Mouse (Mus musculus) hindbrain, embryonic 14.5 days (tissue): Measurements from ENCODE around the gene Mllt10. TPM values are rescaled to one million over a fixed set of nuclear protein-coding genes. Genes with fewer than 3 reads are reported as not detected.
A peak's percentile ranks its signal among the peaks of the same experiment; 100 is the strongest.

ENCODE experiments used
- ATAC-seq: fragments of 200-750 bp; cut with Nextera tagmentation; 2 replicates; pipeline ENCODE4 v1.8.0; 2017; ENCODE audit warnings: moderate number of reproducible peaks, mild to moderate bottlenecking, moderate TSS enrichment, moderate library complexity; ENCODE audit not compliant: low FRiP score
- DNase-seq: peaks from one replicate; pipeline ENCODE4 v3.0.0-alpha.2; 2015; ENCODE audit warnings: low spot score
- H3K27ac ChIP-seq: fragments of 300-500 bp; sonication (generic); 2 replicates; pipeline ENCODE4 v1.5.1; 2014; ENCODE audit warnings: mild to moderate bottlenecking, moderate library complexity
- H3K27me3 ChIP-seq: fragments of 300-500 bp; sonication (generic); 2 replicates; pipeline ENCODE4 v1.6.1; 2014; ENCODE audit warnings: mild to moderate bottlenecking, low read length, mixed read lengths; ENCODE audit not compliant: control insufficient read depth, insufficient read depth
- H3K36me3 ChIP-seq: fragments of 300-500 bp; sonication (generic); replicated peaks from 2 replicates; pipeline ENCODE4 v1.6.1; 2014; ENCODE audit not compliant: control insufficient read depth, insufficient read depth
- H3K4me1 ChIP-seq: fragments of 300-500 bp; sonication (generic); replicated peaks from 2 replicates; pipeline ENCODE4 v1.6.1; 2014; ENCODE audit warnings: antibody characterized with exemption, low read length, mixed read lengths; ENCODE audit not compliant: control insufficient read depth, insufficient read depth
- H3K4me2 ChIP-seq: fragments of 300-500 bp; sonication (generic); replicated peaks from 2 replicates; pipeline ENCODE4 v1.6.1; 2014; ENCODE audit warnings: mild to moderate bottlenecking, moderate library complexity
- H3K4me3 ChIP-seq: fragments of 300-500 bp; sonication (generic); replicated peaks from 2 replicates; pipeline ENCODE4 v1.5.1; 2014; ENCODE audit warnings: mild to moderate bottlenecking, low read length
- H3K9ac ChIP-seq: fragments of 300-500 bp; sonication (generic); 2 replicates; pipeline ENCODE4 v1.6.1; 2014
- H3K9me3 ChIP-seq: fragments of 300-500 bp; sonication (generic); 2 replicates; pipeline ENCODE4 v1.6.1; 2016; ENCODE audit warnings: low read length; ENCODE audit not compliant: control insufficient read depth
- WGBS: fragments of 180-500 bp; shearing (Covaris S2); extraction: QIAGEN DNeasy Blood & Tissue Kit; methylation state at CpG from one replicate; pipeline ENCODE4 v1.1.7; 2014; 5-methylcytosine and 5-hydroxymethylcytosine counted together
- polyA plus RNA-seq: library from polyadenylated mRNA; unstranded; fragments of >200 nt; fragmentation: Nextera tagmentation; extraction: Ambion mirVana; gene quantifications from 2 replicates; pipeline ENCODE4 v1.2.1, GENCODE M21; 2014

Gene Mllt10
- polyA plus RNA-seq = 26.8 and 33.1 TPM in 2 replicates

GRCm38 (mm10) chr2:18055016-18055928, at the start of gene Mllt10:
Mllt10 (plus strand) TSS chr2:18055237.
- 5% methylated on average over 20 of the region's 20 CpGs for WGBS
- peak within 1 kb of the TSS; percentile 94 for H3K9ac ChIP-seq
- DNase-seq (peak; percentile 55), ATAC-seq (no peak)
- peak within 1 kb of the TSS; percentile 99 for H3K27ac ChIP-seq
- H3K36me3 ChIP-seq = no peaks in the 10 kb centered on the region
- H3K9me3 ChIP-seq = no peaks in the 10 kb centered on the region
- no peaks in the 10 kb centered on the region for H3K27me3 ChIP-seq
- H3K4me1 ChIP-seq = peaks cover 31% of the 10 kb centered on the region
- peak within 1 kb of the TSS; percentile 64 for H3K4me3 ChIP-seq
- peak within 1 kb of the TSS; percentile 77 for H3K4me2 ChIP-seq

GRCm38 (mm10) chr2:18011226-18011625, 43.8 kb upstream of the Mllt10 start:
- ATAC-seq (no peak), DNase-seq (no peak)
- no peak overlapping the region for H3K27ac ChIP-seq
- no peaks in the 10 kb centered on the region for H3K9me3 ChIP-seq
- H3K9ac ChIP-seq = no peak overlapping the region
- H3K4me3 ChIP-seq = no peak overlapping the region
- H3K4me2 ChIP-seq = no peak overlapping the region
- no peaks in the 10 kb centered on the region for H3K27me3 ChIP-seq
- WGBS = 92% methylated on average over 6 of the region's 6 CpGs
- no peaks in the 10 kb centered on the region for H3K4me1 ChIP-seq
- H3K36me3 ChIP-seq = no peaks in the 10 kb centered on the region

GRCm38 (mm10) chr2:18012866-18013265, 42.2 kb upstream of the Mllt10 start:
- H3K27me3 ChIP-seq = no peaks in the 10 kb centered on the region
- DNase-seq = no peak
- no peaks in the 10 kb centered on the region for H3K9me3 ChIP-seq
- H3K36me3 ChIP-seq = no peaks in the 10 kb centered on the region
- H3K9ac ChIP-seq = no peak overlapping the region
- ATAC-seq = no peak
- no peaks in the 10 kb centered on the region for H3K4me1 ChIP-seq
- no peak overlapping the region for H3K4me2 ChIP-seq
- H3K27ac ChIP-seq = no peak overlapping the region
- WGBS = 94% methylated on average over 3 of the region's 3 CpGs
- H3K4me3 ChIP-seq = no peak overlapping the region

GRCm38 (mm10) chr2:18015581-18015980, 39.5 kb upstream of the Mllt10 start:
- no peak overlapping the region for H3K4me2 ChIP-seq
- ATAC-seq (no peak), DNase-seq (no peak)
- WGBS = 50% methylated on average over 3 of the region's 3 CpGs
- no peak overlapping the region for H3K9ac ChIP-seq
- H3K4me3 ChIP-seq = no peak overlapping the region
- no peaks in the 10 kb centered on the region for H3K36me3 ChIP-seq
- H3K27ac ChIP-seq = no peak overlapping the region
- no peaks in the 10 kb centered on the region for H3K9me3 ChIP-seq
- no peaks in the 10 kb centered on the region for H3K27me3 ChIP-seq
- H3K4me1 ChIP-seq = no peaks in the 10 kb centered on the region

- Histone ChIP-seq H3K4me3 (no peak overlapping the region), H3K9ac (no peak overlapping the region), H3K9me3 (no peaks in the 10 kb centered on the region), H3K27ac (no peak overlapping the region), H3K4me1 (no peaks in the 10 kb centered on the region), H3K27me3 (no peaks in the 10 kb centered on the region), H3K4me2 (no peak overlapping the region), H3K36me3 (no peaks in the 10 kb centered on the region)
- 96% methylated on average over 1 of the region's 1 CpGs for WGBS
- DNase-seq (no peak), ATAC-seq (no peak)
Observed at GRCm38 (mm10) chr2:18016639-18017038, 38.4 kb upstream of the Mllt10 start.

GRCm38 (mm10) chr2:18017321-18017720, 37.7 kb upstream of the Mllt10 start:
- H3K27me3 ChIP-seq = no peaks in the 10 kb centered on the region
- H3K36me3 ChIP-seq = no peaks in the 10 kb centered on the region
- no peak for ATAC-seq
- no peaks in the 10 kb centered on the region for H3K9me3 ChIP-seq
- 97% methylated on average over 6 of the region's 6 CpGs for whole genome bisulfite sequencing
- no peaks in the 10 kb centered on the region for H3K4me1 ChIP-seq
- DNase-seq = no peak
- H3K9ac ChIP-seq = no peak overlapping the region
- H3K4me2 ChIP-seq = no peak overlapping the region
- no peak overlapping the region for H3K27ac ChIP-seq
- H3K4me3 ChIP-seq = no peak overlapping the region

GRCm38 (mm10) chr2:18019122-18019521, 35.9 kb upstream of the Mllt10 start:
- no peak overlapping the region for H3K4me3 ChIP-seq
- no peak overlapping the region for H3K4me2 ChIP-seq
- ATAC-seq = no peak
- H3K27me3 ChIP-seq = no peaks in the 10 kb centered on the region
- H3K9ac ChIP-seq = no peak overlapping the region
- WGBS = 84% methylated on average over 1 of the region's 1 CpGs
- H3K4me1 ChIP-seq = no peaks in the 10 kb centered on the region
- no peaks in the 10 kb centered on the region for H3K9me3 ChIP-seq
- H3K36me3 ChIP-seq = no peaks in the 10 kb centered on the region
- no peak overlapping the region for H3K27ac ChIP-seq
- no peak for DNase-seq

- no peaks in the 10 kb centered on the region for H3K36me3 ChIP-seq
- ATAC-seq (no peak), DNase-seq (no peak)
- H3K4me1 ChIP-seq = peaks cover 6% of the 10 kb centered on the region; the same call in 1 of the 2 replicates
- H3K27me3 ChIP-seq = no peaks in the 10 kb centered on the region
- H3K9ac ChIP-seq = no peak overlapping the region
- H3K4me3 ChIP-seq = no peak overlapping the region
- H3K9me3 ChIP-seq = no peaks in the 10 kb centered on the region
- no peak overlapping the region for H3K4me2 ChIP-seq
- 33% methylated on average over 1 of the region's 1 CpGs for WGBS
- no peak overlapping the region for H3K27ac ChIP-seq
Observed at GRCm38 (mm10) chr2:18022886-18023285, 32.2 kb upstream of the Mllt10 start.

- H3K36me3 ChIP-seq = no peaks in the 10 kb centered on the region
- WGBS = 15% methylated on average over 5 of the region's 5 CpGs
- H3K4me3 ChIP-seq = peak overlapping the region; percentile 48; the same call in 1 of the 2 replicates
- H3K27me3 ChIP-seq = no peaks in the 10 kb centered on the region
- ATAC-seq (no peak), DNase-seq (no peak)
- H3K9ac ChIP-seq = no peak overlapping the region
- no peak overlapping the region for H3K27ac ChIP-seq
- peaks cover 9% of the 10 kb centered on the region for H3K4me1 ChIP-seq
- H3K9me3 ChIP-seq = no peaks in the 10 kb centered on the region
- H3K4me2 ChIP-seq = peak overlapping the region; percentile 93
Observed at GRCm38 (mm10) chr2:18025116-18025515, 29.9 kb upstream of the Mllt10 start.
